Mouse (Mus musculus): ENCODE data around the gene Gm21961.

DNA sequence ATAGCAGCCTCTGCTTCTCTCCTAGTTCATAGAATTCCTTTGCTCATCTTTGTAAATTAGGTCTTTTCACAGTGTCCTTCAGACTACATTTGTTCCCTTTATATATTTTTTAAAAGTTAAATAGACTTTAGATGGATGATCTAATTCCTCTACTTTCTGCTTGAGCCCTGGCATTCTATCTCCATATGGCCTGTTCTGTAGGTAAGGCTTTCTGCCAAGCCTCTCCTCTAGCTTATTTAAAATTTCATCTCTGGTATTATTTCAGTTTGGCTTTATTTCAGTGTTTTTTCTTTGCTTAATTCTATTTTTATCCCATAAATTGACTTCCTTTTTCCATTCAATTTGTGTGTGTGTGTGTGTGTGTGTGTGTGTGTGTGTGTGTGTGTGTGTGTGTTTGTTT lies 8.5 kb downstream of the Gm21961 start:
- TF ChIP-seq CTCF (conservative IDR thresholded peaks at IDR 0.05; ENCODE audit: insufficient read depth, insufficient read length, low read depth, low read length), result no peak
- TF ChIP-seq POLR2A (IDR thresholded peaks at IDR 0.05; ENCODE audit: low read depth, low read length), result no peak
